19 mouse cellular contexts compared by ENCODE assay signal in the genomic region with DNA sequence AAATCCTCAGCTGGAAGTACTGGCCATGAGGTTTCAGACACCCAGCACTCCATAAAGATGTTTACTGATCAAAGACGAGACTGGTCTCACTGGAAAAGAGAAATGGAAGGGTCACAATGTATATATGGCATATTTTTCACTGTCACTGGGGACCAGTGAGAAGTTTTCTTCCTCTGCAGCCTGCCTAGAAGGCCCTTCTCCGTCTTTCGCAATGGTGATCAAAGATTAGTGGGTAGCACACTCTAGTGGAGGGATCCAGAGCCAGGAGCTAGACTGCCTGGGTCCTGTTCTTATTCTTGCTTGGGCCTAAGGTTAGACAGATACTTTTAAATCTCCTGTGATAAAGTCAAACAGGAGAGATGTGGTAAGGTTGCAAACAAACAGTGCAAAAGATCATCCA.
A peak's percentile ranks its signal among the peaks of the same experiment; 100 is the strongest.
DNase-seq lines count a peak whose midpoint lies in the region; ATAC-seq and TF ChIP-seq lines count a peak whose summit lies in the region.
"Had no signal": no experiment of that assay in that cellular context is flagged by ENCODE, and none has a peak within 500 bp of the region (broad histone marks: within the 10 kb centered on the region; RNA-seq: fewer than 3 reads in every experiment).

No protein-coding gene starts in this region.

- H3K4me1 ChIP-seq in forebrain, embryonic 14.5 days (ENCODE audit: control insufficient read depth, insufficient read depth, low read length), result peaks cover 17% of the 10 kb centered on the region
- peaks cover 15% of the 10 kb centered on the region for H3K4me1 ChIP-seq in forebrain, embryonic 16.5 days (replicated peaks; ENCODE audit: control insufficient read depth, insufficient read depth, low read length)
- H3K4me1 ChIP-seq in neural tube, embryonic 11.5 days (ENCODE audit: control insufficient read depth, insufficient read depth, low read length), result peaks cover 3% of the 10 kb centered on the region; the same call in 1 of the 2 replicates
- H3K4me1 ChIP-seq in stomach, postnatal 0 days (replicated peaks; ENCODE audit: control insufficient read depth, insufficient read depth), result no peaks in the 10 kb centered on the region
- H3K4me1 ChIP-seq: embryonic facial prominence, embryonic 15.5 days; heart, embryonic 15.5 days; limb, embryonic 12.5 days; stomach, embryonic 15.5 days had no signal

- peak; percentile 68 for TF ChIP-seq CTCF in layer of hippocampus, adult 2 months (conservative IDR thresholded peaks at IDR 0.05)
- TF ChIP-seq CTCF in stomach, postnatal 0 days (IDR thresholded peaks at IDR 0.05; ENCODE audit: low read depth), result peak; percentile 52

- no peak overlapping the region for H3K4me3 ChIP-seq in forebrain, embryonic 14.5 days (ENCODE audit: low read depth, low read length)
- no peak overlapping the region for H3K4me3 ChIP-seq in forebrain, embryonic 16.5 days (replicated peaks; ENCODE audit: low read length)
- no peak overlapping the region for H3K4me3 ChIP-seq in layer of hippocampus, adult 2 months
- H3K4me3 ChIP-seq in neural tube, embryonic 11.5 days (ENCODE audit: low read depth, low read length), result no peak overlapping the region
- H3K4me3 ChIP-seq in stomach, postnatal 0 days (ENCODE audit: low read depth, low read length), result no peak overlapping the region
- H3K4me3 ChIP-seq: embryonic facial prominence, embryonic 15.5 days; heart, embryonic 15.5 days; limb, embryonic 12.5 days; midbrain, embryonic 12.5 days; neural tube, embryonic 15.5 days; stomach, embryonic 15.5 days had no signal

- no peaks in the 10 kb centered on the region for H3K27me3 ChIP-seq in forebrain, embryonic 14.5 days (replicated peaks; ENCODE audit: control insufficient read depth, insufficient read depth, low read length)
- no peaks in the 10 kb centered on the region for H3K27me3 ChIP-seq in forebrain, embryonic 16.5 days (replicated peaks; ENCODE audit: control insufficient read depth, insufficient read depth, low read length)
- no peaks in the 10 kb centered on the region for H3K27me3 ChIP-seq in neural tube, embryonic 11.5 days (ENCODE audit: control insufficient read depth, insufficient read depth, low read length)
- no peaks in the 10 kb centered on the region for H3K27me3 ChIP-seq in stomach, postnatal 0 days (ENCODE audit: control insufficient read depth, insufficient read depth, low read length)
- H3K27me3 ChIP-seq: embryonic facial prominence, embryonic 15.5 days; heart, embryonic 15.5 days; limb, embryonic 12.5 days; neural tube, embryonic 15.5 days; stomach, embryonic 15.5 days had no signal

- H3K9me3 ChIP-seq in forebrain, embryonic 14.5 days (replicated peaks; ENCODE audit: control insufficient read depth, low read length), result no peaks in the 10 kb centered on the region
- H3K9me3 ChIP-seq in forebrain, embryonic 16.5 days (ENCODE audit: control insufficient read depth, low read length), result no peaks in the 10 kb centered on the region
- no peaks in the 10 kb centered on the region for H3K9me3 ChIP-seq in neural tube, embryonic 11.5 days (ENCODE audit: control insufficient read depth, low read length)
- no peaks in the 10 kb centered on the region for H3K9me3 ChIP-seq in stomach, postnatal 0 days (ENCODE audit: control insufficient read depth, low read length)
- H3K9me3 ChIP-seq: embryonic facial prominence, embryonic 15.5 days; heart, embryonic 15.5 days; limb, embryonic 12.5 days; midbrain, embryonic 12.5 days; neural tube, embryonic 15.5 days; stomach, embryonic 15.5 days had no signal

- H3K27ac ChIP-seq in forebrain, embryonic 14.5 days (ENCODE audit: low read depth, low read length), result no peak overlapping the region
- H3K27ac ChIP-seq in forebrain, embryonic 16.5 days (ENCODE audit: low read length), result no peak overlapping the region
- H3K27ac ChIP-seq in layer of hippocampus, adult 2 months, result no peak overlapping the region
- no peak overlapping the region for H3K27ac ChIP-seq in neural tube, embryonic 11.5 days (ENCODE audit: low read depth, low read length)
- H3K27ac ChIP-seq in stomach, postnatal 0 days (replicated peaks), result no peak overlapping the region
- H3K27ac ChIP-seq: embryonic facial prominence, embryonic 15.5 days; heart, embryonic 15.5 days; limb, embryonic 12.5 days; midbrain, embryonic 12.5 days; neural tube, embryonic 15.5 days; stomach, embryonic 15.5 days had no signal

- no peak for ATAC-seq in forebrain, embryonic 14.5 days
- ATAC-seq in forebrain, embryonic 16.5 days, result no peak
- ATAC-seq in neural tube, embryonic 11.5 days (ENCODE audit: insufficient read depth, low FRiP score, low TSS enrichment), result no peak
- ATAC-seq in stomach, postnatal 0 days (ENCODE audit: low FRiP score, low TSS enrichment), result no peak
- ATAC-seq: inflammation-experienced regulatory T-cells, adult 6 months had no signal

- no peak for TF ChIP-seq EP300 in stomach, postnatal 0 days (optimal IDR thresholded peaks at IDR 0.05)

- no peak overlapping the region for H3K9ac ChIP-seq in forebrain, embryonic 14.5 days (ENCODE audit: low read length)
- no peak overlapping the region for H3K9ac ChIP-seq in forebrain, embryonic 16.5 days (replicated peaks; ENCODE audit: low read depth, low read length)
- no peak overlapping the region for H3K9ac ChIP-seq in neural tube, embryonic 11.5 days (ENCODE audit: low read length)
- no peak overlapping the region for H3K9ac ChIP-seq in stomach, postnatal 0 days (ENCODE audit: low read length)
- H3K9ac ChIP-seq: embryonic facial prominence, embryonic 15.5 days; heart, embryonic 15.5 days; limb, embryonic 12.5 days; midbrain, embryonic 12.5 days; neural tube, embryonic 15.5 days; stomach, embryonic 15.5 days had no signal

- H3K36me3 ChIP-seq in forebrain, embryonic 14.5 days (ENCODE audit: control insufficient read depth, insufficient read depth, low read length), result no peaks in the 10 kb centered on the region
- no peaks in the 10 kb centered on the region for H3K36me3 ChIP-seq in forebrain, embryonic 16.5 days (ENCODE audit: control insufficient read depth, insufficient read depth)
- H3K36me3 ChIP-seq in neural tube, embryonic 11.5 days (ENCODE audit: control insufficient read depth, insufficient read depth, low read length), result no peaks in the 10 kb centered on the region
- no peaks in the 10 kb centered on the region for H3K36me3 ChIP-seq in stomach, postnatal 0 days (ENCODE audit: control insufficient read depth, insufficient read depth, low read length)
- H3K36me3 ChIP-seq: embryonic facial prominence, embryonic 15.5 days; heart, embryonic 15.5 days; limb, embryonic 12.5 days; midbrain, embryonic 12.5 days; neural tube, embryonic 15.5 days; stomach, embryonic 15.5 days had no signal

- peak; percentile 19 for DNase-seq in forebrain, embryonic 14.5 days (ENCODE audit: low spot score)
- DNase-seq in layer of hippocampus, adult 2 months (ENCODE audit: low spot score in 2 of 2), result no peak
- no peak for DNase-seq in layer of hippocampus, adult 9-10 months (ENCODE audit: low spot score)
- DNase-seq in neural tube, embryonic 11.5 days (ENCODE audit: low spot score), result peak; percentile 15
- no peak for DNase-seq in neural tube, embryonic 10.5 days (ENCODE audit: extremely low spot score, low spot score)
- no peak for DNase-seq in stomach, postnatal 0 days (ENCODE audit: low spot score)
- DNase-seq in right cerebral cortex, postnatal 25 days, result no peak
- DNase-seq: B cell, adult 2 months; cerebellum, adult 2 months; lung, postnatal 10 days; thymus, postnatal 36 days had no signal

- no peak overlapping the region for H3K4me2 ChIP-seq in forebrain, embryonic 14.5 days (ENCODE audit: low read length)
- no peak overlapping the region for H3K4me2 ChIP-seq in forebrain, embryonic 16.5 days (ENCODE audit: low read length)
- no peak overlapping the region for H3K4me2 ChIP-seq in neural tube, embryonic 11.5 days (ENCODE audit: low read depth)
- H3K4me2 ChIP-seq in stomach, postnatal 0 days (replicated peaks; ENCODE audit: low read depth), result no peak overlapping the region
- H3K4me2 ChIP-seq: embryonic facial prominence, embryonic 15.5 days; heart, embryonic 15.5 days; limb, embryonic 12.5 days; midbrain, embryonic 12.5 days; neural tube, embryonic 15.5 days; stomach, embryonic 15.5 days had no signal

- WGBS in forebrain, embryonic 14.5 days, result 47% methylated on average over 3 of the region's 3 CpGs
- WGBS in forebrain, embryonic 16.5 days, result 56% methylated on average over 3 of the region's 3 CpGs
- 42% methylated on average over 3 of the region's 3 CpGs for WGBS in neural tube, embryonic 11.5 days
- 58% methylated on average over 3 of the region's 3 CpGs for WGBS in stomach, postnatal 0 days

Comparison
In these comparisons a context has a peak if more than half of its experiments do, and no peak if none do; other contexts are left out.
1. DNase-seq: peak in forebrain, embryonic 14.5 days (single experiment) and neural tube, embryonic 11.5 days (single experiment); none in layer of hippocampus, adult 2 months (0 of 2), layer of hippocampus, adult 9-10 months (single experiment), neural tube, embryonic 10.5 days (single experiment), stomach, postnatal 0 days (single experiment) and right cerebral cortex, postnatal 25 days (single experiment).